Mouse (Mus musculus) cerebellum, adult 2 months (tissue): ENCODE data around the gene Prkrip1.

Source experiments
- CTCF ChIP-seq: fragments of 200-500 bp; IDR thresholded peaks from 2 replicates; pipeline ENCODE4 v1.5.1; 2011; ENCODE audit warnings: low read depth, mild to moderate bottlenecking, control low read depth, low read length, moderate library complexity, borderline replicate concordance; ENCODE audit not compliant: insufficient read depth
- POLR2A ChIP-seq: fragments of 200-500 bp; IDR thresholded peaks from 2 replicates; pipeline ENCODE4 v1.6.1; 2011; ENCODE audit warnings: low read length, control low read depth, borderline replicate concordance; ENCODE audit not compliant: insufficient read depth

DNA sequence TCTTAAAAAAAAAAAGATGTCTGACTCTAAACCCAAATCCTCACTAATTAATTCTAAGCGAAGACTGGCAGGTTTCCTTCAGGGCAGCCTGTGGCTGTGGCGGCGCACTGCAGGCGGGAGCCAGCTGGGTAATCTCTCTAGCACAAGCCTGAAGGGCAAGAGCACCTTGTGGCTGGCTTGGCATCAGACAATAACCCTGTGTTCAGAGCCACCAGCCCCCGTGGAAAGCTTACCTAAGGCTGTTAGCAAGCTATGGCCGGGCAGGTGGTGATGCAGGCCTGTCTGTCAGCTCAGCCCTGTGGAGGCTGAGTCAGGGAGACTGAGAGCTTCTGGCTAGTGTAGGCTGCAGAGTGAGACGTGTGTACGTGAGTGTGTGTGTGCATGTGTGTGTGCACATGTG lies 33.5 kb downstream of the Prkrip1 start:
- TF ChIP-seq CTCF (no peak), POLR2A (no peak)
